Mouse (Mus musculus) megakaryocyte, adult 5-6 weeks (primary cell): Measurements from ENCODE around the gene Stk35. TPM values are rescaled to one million over a fixed set of nuclear protein-coding genes. Genes with fewer than 3 reads are reported as not detected.
A peak's percentile ranks its signal among the peaks of the same experiment; 100 is the strongest.
"Not testable (repeated sequence)": the region's sequence is repeated elsewhere in the genome, so short reads cannot be mapped to it uniquely, and the experiment has no call there.

ENCODE experiments used
- ATAC-seq: 2 replicates; pipeline ENCODE4 v1.8.0; 2016; ENCODE audit warnings: mild to moderate bottlenecking, inconsistent platforms; ENCODE audit not compliant: poor library complexity, severe bottlenecking
- total RNA-seq, 2 experiments: library from RNA; stranded (forward) in 1 of 2; stranded (reverse) in 1 of 2; fragments of 153-499, 151-499 nt in 1 of 2; fragments of 221-1000, 200-1000 nt in 1 of 2; gene quantifications; 2 replicates each; pipeline versions ENCODE4 v1.2.3 to v1.2.4; 2015 to 2017

The Stk35 gene
- total RNA-seq, 2 experiments from 2014 or later, result 6.5 to 16.8 TPM

DNA sequence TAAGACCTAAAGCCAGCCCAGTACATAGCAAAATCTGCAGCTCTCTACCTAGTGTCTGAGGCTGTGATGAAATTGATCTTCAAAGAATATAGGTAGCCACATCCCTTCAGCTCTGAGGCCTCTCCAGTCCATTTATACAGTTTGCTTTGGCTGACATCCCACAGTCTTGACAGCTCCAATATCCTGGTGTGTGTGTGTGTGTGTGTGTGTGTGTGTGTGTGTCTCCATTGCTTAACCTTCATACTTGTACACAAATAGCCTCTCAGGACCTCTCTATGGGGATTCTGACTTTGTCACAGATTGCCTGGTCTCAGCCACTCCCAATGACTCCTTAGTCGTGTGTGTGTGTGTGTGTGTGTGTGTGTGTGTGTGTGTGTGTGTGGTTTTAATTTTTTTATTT, 33.9 kb downstream of the Stk35 start:
- no peak for ATAC-seq

- ATAC-seq, result no peak
Observed at GRCm38 (mm10) chr2:129834881-129835280, 34.6 kb downstream of the Stk35 start.

- ATAC-seq, result no peak
Observed at GRCm38 (mm10) chr2:129836921-129837320, 36.6 kb downstream of the Stk35 start.

DNA sequence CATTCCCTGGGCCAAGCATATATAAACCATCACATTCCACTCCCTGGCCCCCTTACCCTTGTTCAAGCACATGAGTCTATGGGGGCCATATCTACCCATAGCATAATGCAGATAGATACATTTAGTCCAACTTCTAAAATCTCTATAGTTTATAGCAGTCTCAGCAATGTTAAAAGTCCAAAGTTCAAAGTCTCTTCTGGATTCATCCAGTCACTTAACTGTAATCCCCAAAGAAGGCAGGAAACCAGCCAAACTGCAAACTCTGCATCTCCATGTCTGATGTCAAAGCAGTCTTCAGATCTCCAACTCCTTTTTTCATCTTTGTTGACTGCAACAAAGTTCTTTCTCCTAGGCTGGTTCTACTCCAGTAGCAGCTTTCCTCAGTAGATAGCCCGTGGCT, 38.0 kb downstream of the Stk35 start:
- ATAC-seq, result no peak

DNA sequence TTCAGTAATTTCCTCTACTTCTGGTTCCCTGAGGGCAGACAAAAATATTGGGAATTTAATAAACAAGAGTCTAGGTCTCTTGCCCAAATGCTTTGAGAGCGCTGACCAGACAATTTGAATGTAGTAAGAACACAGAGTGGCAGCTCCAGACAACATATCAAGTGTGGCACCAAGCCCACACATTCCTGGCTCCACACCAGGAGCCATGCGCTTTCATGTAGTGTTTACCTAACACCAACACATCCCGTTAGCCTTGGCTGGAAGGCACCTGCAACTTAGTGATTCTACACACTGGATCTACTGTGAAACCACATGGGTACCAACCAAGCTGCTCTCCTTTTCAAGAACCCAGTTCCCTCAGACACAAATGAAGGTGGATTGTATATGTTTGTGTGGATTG, 45.5 kb downstream of the Stk35 start:
- ATAC-seq, result no peak

DNA sequence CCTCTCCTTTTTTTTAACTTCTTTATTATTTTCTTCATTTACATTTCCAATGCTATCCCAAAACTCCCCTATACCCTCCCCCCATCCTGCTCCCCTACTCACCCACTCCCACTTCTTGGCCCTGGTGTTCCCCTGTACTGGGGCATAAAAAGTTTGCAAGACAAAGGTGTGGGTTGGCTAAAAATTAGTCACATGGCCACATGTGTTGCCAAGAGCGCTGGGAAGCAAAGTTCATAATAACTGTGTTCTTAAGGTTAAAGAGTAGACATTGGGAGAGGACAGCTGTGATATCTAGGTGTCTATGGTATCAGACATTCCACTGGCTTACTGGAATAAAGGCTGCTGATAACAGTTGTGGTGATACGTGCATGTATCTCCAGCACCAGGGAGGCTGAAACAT, 46.2 kb downstream of the Stk35 start:
- no peak for ATAC-seq

- not testable (repeated sequence) for ATAC-seq
Observed at GRCm38 (mm10) chr2:129849078-129849477, 48.8 kb downstream of the Stk35 start.

- ATAC-seq, result no peak
Observed at GRCm38 (mm10) chr2:129851512-129851911, 51.2 kb downstream of the Stk35 start.

DNA sequence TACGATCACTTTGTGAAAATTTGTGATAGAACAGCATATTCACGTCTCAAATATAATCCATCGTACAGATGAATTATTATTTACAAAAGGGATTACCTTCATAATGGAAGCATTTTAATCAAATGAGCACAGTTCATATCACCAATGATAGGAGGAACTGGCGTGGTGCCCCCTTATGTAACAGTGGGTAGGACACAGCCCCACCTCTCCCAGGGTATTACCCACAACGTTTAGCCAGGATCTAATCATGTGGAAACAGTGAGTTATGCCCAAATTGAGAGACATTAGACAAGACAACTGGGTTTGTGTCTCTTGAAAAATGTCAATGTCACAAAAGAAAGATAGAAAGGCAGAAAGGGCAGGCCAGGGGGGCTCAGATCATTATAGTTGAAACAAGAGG, 62.9 kb downstream of the Stk35 start:
- ATAC-seq, result no peak

- ATAC-seq, result no peak
Observed at GRCm38 (mm10) chr2:129864958-129865357, 64.6 kb downstream of the Stk35 start.

GRCm38 (mm10) chr2:129869151-129869550, 68.8 kb downstream of the Stk35 start:
- no peak for ATAC-seq

DNA sequence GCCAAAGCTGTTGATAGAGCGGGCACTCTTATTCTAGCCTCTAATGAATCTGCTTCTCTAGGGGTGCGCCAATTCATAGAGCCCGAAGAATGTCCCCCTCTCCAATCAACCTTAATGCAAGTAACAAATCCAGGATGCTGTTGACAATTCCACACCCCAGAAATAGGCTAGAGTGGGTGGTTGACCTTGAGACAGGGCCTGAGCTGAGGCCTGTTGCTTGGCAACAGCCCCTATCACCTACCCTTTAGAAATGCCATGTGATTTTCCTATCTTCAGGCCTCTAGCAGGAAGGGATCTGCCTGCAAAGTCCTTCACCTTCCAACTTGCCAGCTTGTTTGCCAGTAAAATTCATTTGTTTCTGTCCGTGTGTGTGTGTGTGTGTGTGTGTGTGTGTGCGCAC, 70.9 kb downstream of the Stk35 start:
- ATAC-seq, result no peak

DNA sequence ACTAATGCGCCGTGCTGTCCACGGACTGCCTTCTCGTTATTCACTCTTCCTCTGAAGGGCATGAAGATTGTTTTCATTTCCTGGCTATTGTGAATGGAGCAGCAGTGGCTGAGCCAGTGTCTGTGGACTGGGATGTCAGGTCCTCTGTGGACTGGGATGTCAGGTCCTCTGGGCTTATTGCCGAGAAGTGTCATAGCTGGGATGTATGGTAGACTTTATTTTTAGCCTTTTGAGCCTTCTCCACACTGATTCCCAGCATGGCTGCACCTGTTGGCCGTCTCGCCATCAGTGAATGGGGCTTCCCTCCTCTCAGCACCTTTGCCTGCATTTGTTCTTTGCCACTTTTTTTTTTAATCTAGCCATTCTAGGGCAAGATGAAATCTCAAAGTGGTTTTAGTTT, 71.8 kb downstream of the Stk35 start:
- ATAC-seq, result no peak

GRCm38 (mm10) chr2:129873489-129873888, 73.2 kb downstream of the Stk35 start:
- ATAC-seq, result peak; percentile 95

- ATAC-seq, result no peak
Observed at GRCm38 (mm10) chr2:129874084-129874483, 73.8 kb downstream of the Stk35 start.

DNA sequence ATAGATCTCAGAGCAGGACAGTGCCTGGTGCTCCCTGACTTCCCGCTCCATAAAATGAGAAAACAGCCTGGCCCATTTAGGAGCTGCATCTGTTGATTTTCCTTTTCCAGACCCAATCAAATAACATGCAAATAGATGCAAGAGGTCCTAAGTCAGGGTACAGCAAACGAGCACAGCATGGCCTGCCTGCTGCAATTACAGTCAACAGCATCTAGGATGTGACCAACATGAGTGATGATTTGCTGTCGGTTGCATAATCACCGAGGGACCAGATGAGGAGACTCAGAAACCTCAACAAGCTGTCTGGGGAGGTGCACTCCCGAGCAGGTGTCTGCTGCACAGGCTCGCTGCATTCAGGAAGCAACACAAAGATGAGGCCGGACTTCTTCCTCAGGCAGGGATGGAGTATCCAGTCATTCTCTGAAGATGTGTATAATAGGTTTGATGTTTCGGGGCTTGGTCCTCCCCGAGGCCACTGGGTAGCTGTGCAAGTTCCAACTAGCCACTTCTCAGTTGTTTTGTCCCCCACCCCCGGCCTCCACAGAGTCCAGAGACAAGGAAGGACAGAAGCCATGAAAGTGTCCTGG, 74.3 kb downstream of the Stk35 start:
- ATAC-seq, result no peak

GRCm38 (mm10) chr2:129876935-129877334, 76.6 kb downstream of the Stk35 start:
- ATAC-seq, result no peak

- ATAC-seq, result peak; percentile 91
Observed at GRCm38 (mm10) chr2:129879817-129880216, 79.5 kb downstream of the Stk35 start.

- ATAC-seq, result no peak
Observed at GRCm38 (mm10) chr2:129880226-129880625, 79.9 kb downstream of the Stk35 start.

DNA sequence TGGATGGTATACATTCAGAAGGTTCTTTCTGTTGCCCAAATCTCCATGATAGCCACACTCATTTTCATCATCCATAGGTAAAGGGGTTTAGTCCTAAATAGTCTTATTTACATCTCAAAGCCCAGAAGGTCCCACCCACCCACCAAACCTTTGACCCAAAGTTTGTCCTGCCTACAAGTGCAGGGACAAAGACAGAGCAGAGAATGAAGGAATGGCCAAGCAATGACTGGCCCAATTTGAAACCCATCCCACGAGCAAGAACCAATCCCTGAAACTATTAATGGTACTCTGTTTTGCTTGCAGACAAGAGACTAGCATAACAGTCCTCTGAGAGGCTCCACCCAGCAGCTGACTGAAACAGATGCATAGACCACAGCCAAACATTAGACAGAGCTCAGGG, 81.6 kb downstream of the Stk35 start:
- ATAC-seq, result no peak
